ENCODE assay signal across 9 mouse cellular contexts in genomic region chr15:25680269-25680818, GRCm38 (mm10). TPM values are rescaled to one million over a fixed set of nuclear protein-coding genes. Genes with fewer than 3 reads are reported as not detected.
DNase-seq lines count a peak whose midpoint lies in the region; ATAC-seq lines count a peak whose summit lies in the region.
"Had no signal": no experiment of that assay in that cellular context is flagged by ENCODE, and none has a peak within 500 bp of the region (broad histone marks: within the 10 kb centered on the region; RNA-seq: fewer than 3 reads in every experiment).

No protein-coding gene starts in this region.

- H3K27ac ChIP-seq in heart, embryonic 14.5 days (replicated peaks in 1 of 2; ENCODE audit: control insufficient read depth in 1 of 2, insufficient read depth in 1 of 2, low read depth in 2 of 2, low read length in 2 of 2), result peak overlapping the region; percentile 44 to 47; a peak in 2 of 4 replicates
- peak overlapping the region; percentile 29; the same call in 1 of the 2 replicates for H3K27ac ChIP-seq in liver, embryonic 13.5 days

- no peaks in the 10 kb centered on the region for H3K36me3 ChIP-seq in heart, embryonic 14.5 days (ENCODE audit: control insufficient read depth, insufficient read depth, low read length)
- H3K36me3 ChIP-seq in liver, embryonic 13.5 days, result no peaks in the 10 kb centered on the region

- 0 out of 2 replicates have a peak overlapping the region, but pooled peaks have one; percentile 11 for H3K9ac ChIP-seq in heart, embryonic 14.5 days (ENCODE audit: low read length)
- no peak overlapping the region for H3K9ac ChIP-seq in liver, embryonic 13.5 days

- peaks cover 19% of the 10 kb centered on the region for H3K27me3 ChIP-seq in heart, embryonic 14.5 days (ENCODE audit: control insufficient read depth, insufficient read depth, low read length)
- H3K27me3 ChIP-seq in liver, embryonic 13.5 days, result no peaks in the 10 kb centered on the region

- peaks cover 20 to 23% of the 10 kb centered on the region in 2 experiments for H3K4me1 ChIP-seq in heart, embryonic 14.5 days (ENCODE audit: control insufficient read depth in 2 of 2, insufficient read depth in 2 of 2, low read length in 2 of 2)
- H3K4me1 ChIP-seq in liver, embryonic 13.5 days (replicated peaks), result peaks cover 18% of the 10 kb centered on the region

- 12% methylated on average over 10 of the region's 10 CpGs for WGBS in heart, embryonic 14.5 days
- 23% methylated on average over 10 of the region's 10 CpGs for WGBS in liver, embryonic 13.5 days (ENCODE audit: insufficient replicate concordance)

- DNase-seq in gastrocnemius, postnatal 14 days, result peak; percentile 11
- no peak for DNase-seq in gastrocnemius, postnatal 4 days (ENCODE audit: low spot score in 2 of 2)
- DNase-seq in brain, adult 2 months (ENCODE audit: low read depth, low spot score), result peak; percentile 21
- no peak for DNase-seq in liver, embryonic 13.5 days
- DNase-seq in thymus, postnatal 0 days (ENCODE audit: low spot score), result no peak
- DNase-seq in urinary bladder, postnatal 14 days (ENCODE audit: low spot score), result no peak
- DNase-seq: adrenal gland, postnatal 10 days had no signal

- ATAC-seq in heart, embryonic 14.5 days (ENCODE audit: insufficient number of reproducible peaks, insufficient read depth, low FRiP score, low read depth), result peak; percentile 76
- ATAC-seq in liver, embryonic 13.5 days (ENCODE audit: low read depth), result no peak
- no peak for ATAC-seq in activated CD4-positive, CD25-positive, alpha-beta regulatory T cell, adult 4 months

- H3K4me3 ChIP-seq in heart, embryonic 14.5 days (ENCODE audit: control insufficient read depth in 1 of 2, insufficient read depth in 1 of 2, low read depth in 1 of 2, low read length in 2 of 2), result peak overlapping the region in 1 of 2 experiments; percentile 4; a peak in 1 of 4 replicates
- H3K4me3 ChIP-seq in liver, embryonic 13.5 days (replicated peaks), result no peak overlapping the region

- no peaks in the 10 kb centered on the region for H3K9me3 ChIP-seq in heart, embryonic 14.5 days (ENCODE audit: control insufficient read depth, low read length)
- no peaks in the 10 kb centered on the region for H3K9me3 ChIP-seq in liver, embryonic 13.5 days (replicated peaks)

- intact Hi-C loops in gastrocnemius, postnatal 14 days (cut with DNase I; ENCODE audit: low total_unique reads), result no loop called here

- peak overlapping the region; percentile 55 for H3K4me2 ChIP-seq in heart, embryonic 14.5 days (ENCODE audit: low read length)
- no peak overlapping the region for H3K4me2 ChIP-seq in liver, embryonic 13.5 days

RNA-seq across cellular contexts. Expression of gene Myo10, which starts 58.0 kb away (rescaled TPM):
- total RNA-seq in gastrocnemius, postnatal 14 days (2021), result 10 to 100 TPM; 48.2 to 50.7 TPM
- 10 to 100 TPM; 71.0 to 72.9 TPM for total RNA-seq in gastrocnemius, postnatal 4 days (2021)
- 12.6 and 14.7 TPM in 2 replicates for polyA plus RNA-seq in heart, embryonic 14.5 days (2014; fragmentation: Nextera tagmentation; extraction: Ambion mirVana)
- 3.8 and 4.1 TPM in 2 replicates for polyA plus RNA-seq in liver, embryonic 13.5 days (2015; fragmentation: Nextera tagmentation; extraction: Ambion mirVana)
- 14.1 and 16.3 TPM in 2 replicates for polyA plus RNA-seq in thymus, postnatal 0 days (2015; fragmentation: Nextera tagmentation; extraction: Ambion mirVana)
- polyA plus RNA-seq in activated CD4-positive, CD25-positive, alpha-beta regulatory T cell, adult 4 months (2017; shearing (Covaris generic)), result 1 to 10 TPM in 1 of 2 experiments, under 1 TPM in 1; 0.60 to 1.4 TPM

Comparison
In these comparisons a context has a peak if more than half of its experiments do, and no peak if none do; other contexts are left out.
1. DNase-seq: peak in gastrocnemius, postnatal 14 days (single experiment) and brain, adult 2 months (single experiment); none in gastrocnemius, postnatal 4 days (0 of 2), liver, embryonic 13.5 days (single experiment), thymus, postnatal 0 days (single experiment) and urinary bladder, postnatal 14 days (single experiment).